Mouse (Mus musculus) intestine, embryonic 15.5 days (tissue): Measurements from ENCODE around the gene 6030468B19Rik. TPM values are rescaled to one million over a fixed set of nuclear protein-coding genes. Genes with fewer than 3 reads are reported as not detected.
A peak's percentile ranks its signal among the peaks of the same experiment; 100 is the strongest.

Experiments
- ATAC-seq: fragments of 200-750 bp; cut with Nextera tagmentation; 2 replicates; pipeline ENCODE4 v1.8.0; 2017; ENCODE audit warnings: moderate TSS enrichment, moderate library complexity
- H3K27ac ChIP-seq: fragments of 300-500 bp; sonication (generic); 2 replicates; pipeline ENCODE4 v1.5.1; 2015; ENCODE audit warnings: mild to moderate bottlenecking, inconsistent platforms
- H3K27me3 ChIP-seq: fragments of 300-500 bp; sonication (generic); replicated peaks from 2 replicates; pipeline ENCODE4 v1.6.1; 2015; ENCODE audit warnings: inconsistent platforms
- H3K36me3 ChIP-seq: fragments of 300-500 bp; sonication (generic); 2 replicates; pipeline ENCODE4 v1.6.1; 2015; ENCODE audit warnings: inconsistent platforms
- H3K4me1 ChIP-seq: fragments of 300-500 bp; sonication (generic); replicated peaks from 2 replicates; pipeline ENCODE4 v1.6.1; 2015; ENCODE audit warnings: inconsistent platforms
- H3K4me2 ChIP-seq: fragments of 300-500 bp; sonication (generic); replicated peaks from 2 replicates; pipeline ENCODE4 v1.6.1; 2015; ENCODE audit warnings: mild to moderate bottlenecking, inconsistent platforms
- H3K4me3 ChIP-seq: fragments of 300-500 bp; sonication (generic); replicated peaks from 2 replicates; pipeline ENCODE4 v1.5.1; 2015; ENCODE audit warnings: inconsistent platforms
- H3K9ac ChIP-seq: fragments of 300-500 bp; sonication (generic); 2 replicates; pipeline ENCODE4 v1.6.1; 2015; ENCODE audit warnings: inconsistent platforms
- H3K9me3 ChIP-seq: fragments of 300-500 bp; sonication (generic); 2 replicates; pipeline ENCODE4 v1.6.1; 2016; ENCODE audit warnings: inconsistent platforms
- WGBS: fragments of 180-500 bp; shearing (Covaris S2); methylation state at CpG from one replicate; pipeline ENCODE4 v1.1.7; 2015; 5-methylcytosine and 5-hydroxymethylcytosine counted together
- polyA plus RNA-seq: library from polyadenylated mRNA; unstranded; fragments of >200 nt; fragmentation: Nextera tagmentation; extraction: Ambion mirVana; gene quantifications from 2 replicates; pipeline ENCODE4 v1.2.1, GENCODE M21; 2015

The 6030468B19Rik gene
- polyA plus RNA-seq, 1 experiment from 2014 or later: 1.1 TPM

- WGBS: 71% methylated on average over 20 of the region's 20 CpGs
- no peak; the same call in 1 of the 2 replicates for ATAC-seq
- Histone ChIP-seq H3K4me2 (no peak overlapping the region), H3K27me3 (no peaks in the 10 kb centered on the region), H3K4me1 (peaks cover 13% of the 10 kb centered on the region), H3K36me3 (peaks cover 3% of the 10 kb centered on the region), H3K9ac (no peak overlapping the region), H3K4me3 (no peak overlapping the region), H3K27ac (no peak overlapping the region), H3K9me3 (no peaks in the 10 kb centered on the region)
These were observed 28.5 kb upstream of the 6030468B19Rik start for GRCm38 (mm10) chr11:117768725-117769682.

- no peaks in the 10 kb centered on the region for H3K27me3 ChIP-seq
- no peak overlapping the region for H3K4me3 ChIP-seq
- peaks cover 13% of the 10 kb centered on the region for H3K4me1 ChIP-seq
- H3K4me2 ChIP-seq: no peak overlapping the region
- H3K27ac ChIP-seq: no peak overlapping the region
- peaks cover 2% of the 10 kb centered on the region; the same call in 1 of the 2 replicates for H3K36me3 ChIP-seq
- H3K9me3 ChIP-seq: no peaks in the 10 kb centered on the region
- no peak overlapping the region for H3K9ac ChIP-seq
- ATAC-seq: no peak
- 73% methylated on average over 7 of the region's 7 CpGs for WGBS
These were observed 27.8 kb upstream of the 6030468B19Rik start for GRCm38 (mm10) chr11:117769683-117770047.

GRCm38 (mm10) chr11:117770407-117770806, 27.1 kb upstream of the 6030468B19Rik start:
- Histone ChIP-seq H3K9ac (no peak overlapping the region), H3K9me3 (no peaks in the 10 kb centered on the region), H3K4me2 (no peak overlapping the region), H3K27ac (no peak overlapping the region), H3K4me3 (no peak overlapping the region), H3K4me1 (peaks cover 13% of the 10 kb centered on the region), H3K27me3 (no peaks in the 10 kb centered on the region), H3K36me3 (0 out of 2 replicates have a peak, but pooled peaks cover 2% of the 10 kb centered on the region)
- WGBS: 69% methylated on average over 10 of the region's 10 CpGs
- 0 out of 2 replicates have a peak, but pooled peaks have one; percentile 17 for ATAC-seq

- H3K27me3 ChIP-seq: no peaks in the 10 kb centered on the region
- no peaks in the 10 kb centered on the region for H3K9me3 ChIP-seq
- H3K4me3 ChIP-seq: no peak overlapping the region
- H3K27ac ChIP-seq: no peak overlapping the region
- H3K36me3 ChIP-seq: 0 out of 2 replicates have a peak, but pooled peaks cover 2% of the 10 kb centered on the region
- 96% methylated on average over 7 of the region's 7 CpGs for WGBS
- peaks cover 13% of the 10 kb centered on the region for H3K4me1 ChIP-seq
- no peak for ATAC-seq
- no peak overlapping the region for H3K4me2 ChIP-seq
- H3K9ac ChIP-seq: no peak overlapping the region
These were observed 25.1 kb upstream of the 6030468B19Rik start for GRCm38 (mm10) chr11:117772352-117772751.

GRCm38 (mm10) chr11:117774925-117775324, 22.5 kb upstream of the 6030468B19Rik start:
- ATAC-seq: no peak
- H3K9me3 ChIP-seq: no peaks in the 10 kb centered on the region
- H3K4me3 ChIP-seq: no peak overlapping the region
- no peaks in the 10 kb centered on the region for H3K27me3 ChIP-seq
- no peak overlapping the region for H3K9ac ChIP-seq
- no peak overlapping the region for H3K4me2 ChIP-seq
- H3K27ac ChIP-seq: no peak overlapping the region
- H3K36me3 ChIP-seq: 0 out of 2 replicates have a peak, but pooled peaks cover 2% of the 10 kb centered on the region
- 96% methylated on average over 10 of the region's 10 CpGs for WGBS
- H3K4me1 ChIP-seq: peaks cover 19% of the 10 kb centered on the region

GRCm38 (mm10) chr11:117775540-117775939, 21.9 kb upstream of the 6030468B19Rik start:
- WGBS: 89% methylated on average over 13 of the region's 13 CpGs

GRCm38 (mm10) chr11:117776085-117776792, 21.2 kb upstream of the 6030468B19Rik start:
- H3K9ac ChIP-seq: no peak overlapping the region
- no peak overlapping the region for H3K27ac ChIP-seq
- no peaks in the 10 kb centered on the region for H3K9me3 ChIP-seq
- 0 out of 2 replicates have a peak, but pooled peaks cover 2% of the 10 kb centered on the region for H3K36me3 ChIP-seq
- 90% methylated on average over 14 of the region's 14 CpGs for WGBS
- no peaks in the 10 kb centered on the region for H3K27me3 ChIP-seq
- no peak overlapping the region for H3K4me2 ChIP-seq
- no peak for ATAC-seq
- H3K4me1 ChIP-seq: peaks cover 28% of the 10 kb centered on the region
- no peak overlapping the region for H3K4me3 ChIP-seq

More at GRCm38 (mm10) chr11:117775540-117775939, 21.9 kb upstream of the 6030468B19Rik start:
- ATAC-seq: no peak
- H3K4me2 ChIP-seq: no peak overlapping the region
- H3K4me3 ChIP-seq: no peak overlapping the region
- H3K27ac ChIP-seq: no peak overlapping the region
- H3K36me3 ChIP-seq: 0 out of 2 replicates have a peak, but pooled peaks cover 2% of the 10 kb centered on the region
- H3K9me3 ChIP-seq: no peaks in the 10 kb centered on the region
- H3K9ac ChIP-seq: no peak overlapping the region
- H3K4me1 ChIP-seq: peaks cover 25% of the 10 kb centered on the region
- H3K27me3 ChIP-seq: no peaks in the 10 kb centered on the region

- H3K9ac ChIP-seq: no peak overlapping the region
- WGBS: 89% methylated on average over 5 of the region's 5 CpGs
- H3K9me3 ChIP-seq: no peaks in the 10 kb centered on the region
- H3K27ac ChIP-seq: no peak overlapping the region
- no peak for ATAC-seq
- H3K4me1 ChIP-seq: peaks cover 36% of the 10 kb centered on the region
- H3K4me2 ChIP-seq: no peak overlapping the region
- H3K36me3 ChIP-seq: no peaks in the 10 kb centered on the region
- no peaks in the 10 kb centered on the region for H3K27me3 ChIP-seq
- no peak overlapping the region for H3K4me3 ChIP-seq
These were observed 20.3 kb upstream of the 6030468B19Rik start for GRCm38 (mm10) chr11:117777111-117777510.

GRCm38 (mm10) chr11:117778031-117778430, 19.4 kb upstream of the 6030468B19Rik start:
- H3K9me3 ChIP-seq: no peaks in the 10 kb centered on the region
- ATAC-seq: no peak
- H3K4me2 ChIP-seq: no peak overlapping the region
- H3K36me3 ChIP-seq: no peaks in the 10 kb centered on the region
- H3K4me1 ChIP-seq: peaks cover 41% of the 10 kb centered on the region
- H3K27ac ChIP-seq: no peak overlapping the region
- 92% methylated on average over 11 of the region's 11 CpGs for WGBS
- H3K4me3 ChIP-seq: no peak overlapping the region
- no peak overlapping the region for H3K9ac ChIP-seq
- no peaks in the 10 kb centered on the region for H3K27me3 ChIP-seq

GRCm38 (mm10) chr11:117778851-117779433, 18.5 kb upstream of the 6030468B19Rik start:
- ATAC-seq: no peak
- 44% methylated on average over 12 of the region's 12 CpGs for WGBS
- H3K4me3 ChIP-seq: peak overlapping the region; percentile 50
- peaks cover 48% of the 10 kb centered on the region for H3K4me1 ChIP-seq
- no peaks in the 10 kb centered on the region for H3K9me3 ChIP-seq
- H3K27ac ChIP-seq: peak overlapping the region; percentile 92
- peak overlapping the region; percentile 65 for H3K9ac ChIP-seq
- no peaks in the 10 kb centered on the region for H3K27me3 ChIP-seq
- H3K36me3 ChIP-seq: no peaks in the 10 kb centered on the region
- peak overlapping the region; percentile 89 for H3K4me2 ChIP-seq

- 0 out of 2 replicates have a peak, but pooled peaks cover under 1% of the 10 kb centered on the region for H3K27me3 ChIP-seq
- H3K4me3 ChIP-seq: peak overlapping the region; percentile 50
- no peaks in the 10 kb centered on the region for H3K9me3 ChIP-seq
- ATAC-seq: peak; percentile 48
- peaks cover 48% of the 10 kb centered on the region for H3K4me1 ChIP-seq
- WGBS: 4% methylated on average over 38 of the region's 38 CpGs
- H3K27ac ChIP-seq: peak overlapping the region; percentile 92
- no peaks in the 10 kb centered on the region for H3K36me3 ChIP-seq
- peak overlapping the region; percentile 89 for H3K4me2 ChIP-seq
- peak overlapping the region; percentile 65 for H3K9ac ChIP-seq
These were observed 17.8 kb upstream of the 6030468B19Rik start for GRCm38 (mm10) chr11:117779434-117780198.
